Mouse (Mus musculus) olfactory bulb, adult 2 months (tissue): ENCODE measurements around the gene Sprr2i.

Source experiments
- CTCF ChIP-seq: fragments of 200-500 bp; IDR thresholded peaks from 2 replicates; pipeline ENCODE4 v1.5.1; 2012; ENCODE audit warnings: low read depth, mild to moderate bottlenecking, low read length, moderate library complexity; ENCODE audit not compliant: insufficient read depth
- POLR2A ChIP-seq: fragments of 200-500 bp; IDR thresholded peaks from 2 replicates; pipeline ENCODE4 v1.6.1; 2012; ENCODE audit warnings: mild to moderate bottlenecking, low read depth, low read length, moderate library complexity; ENCODE audit not compliant: insufficient read depth

DNA sequence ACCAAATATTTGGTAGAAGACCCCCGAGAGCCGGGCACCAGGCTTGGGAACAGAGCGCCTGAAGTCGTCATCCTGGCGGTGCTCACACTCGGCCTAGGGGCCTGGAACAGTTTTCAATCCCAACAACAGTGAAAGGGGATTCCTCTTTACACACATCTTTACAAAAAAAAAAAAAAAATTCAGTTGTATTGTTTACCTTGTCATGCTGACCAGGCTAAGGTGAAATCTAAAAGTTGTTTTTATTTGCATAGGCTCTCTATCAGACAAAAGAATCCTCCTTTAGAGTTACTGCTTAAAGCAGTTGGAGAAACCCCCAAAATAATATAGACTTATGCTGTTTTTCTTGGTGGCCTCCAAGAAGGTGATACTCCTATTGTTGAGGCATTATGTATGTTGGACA lies 21.5 kb downstream of the Sprr2i start, which contains the start of gene Gm9774:
- no peak for TF ChIP-seq POLR2A
- no peak for TF ChIP-seq CTCF
